Mouse (Mus musculus) CD4-positive helper T cell, adult 2 months (primary cell): ENCODE measurements around the gene Cdk18.

Source experiments
- DNase-seq: peaks from one replicate; pipeline ENCODE4 v3.0.0-alpha.2; 2012; ENCODE audit warnings: low read depth, missing footprints, low spot score

Cdk18 gene

GRCm38 (mm10) chr1:132065001-132065400, 74.5 kb downstream of the Cdk18 start:
- no peak for DNase-seq

GRCm38 (mm10) chr1:132063096-132063495, 76.4 kb downstream of the Cdk18 start:
- DNase-seq, result no peak
